Mouse (Mus musculus) ES-Bruce4 (cell line): ENCODE data around the gene Celf2.

Source experiments
- CTCF ChIP-seq: IDR thresholded peaks from one replicate; pipeline ENCODE4 v1.8.1; 2011; ENCODE audit warnings: low read depth, low read length
- EP300 ChIP-seq: IDR thresholded peaks from 2 replicates; pipeline ENCODE4 v1.6.1; 2011; ENCODE audit warnings: low read depth, low read length; ENCODE audit not compliant: insufficient read depth
- POLR2A ChIP-seq: IDR thresholded peaks from one replicate; pipeline ENCODE4 v1.8.1; 2011; ENCODE audit warnings: low read length; ENCODE audit not compliant: insufficient read depth

GRCm38 (mm10) chr2:7287434-7287833, 221.9 kb downstream of the Celf2 start:
- no peak for TF ChIP-seq CTCF
- TF ChIP-seq POLR2A = no peak
- TF ChIP-seq EP300 = no peak
